Mouse (Mus musculus): Measurements from ENCODE around the gene Cib1.

Cib1 gene

DNA sequence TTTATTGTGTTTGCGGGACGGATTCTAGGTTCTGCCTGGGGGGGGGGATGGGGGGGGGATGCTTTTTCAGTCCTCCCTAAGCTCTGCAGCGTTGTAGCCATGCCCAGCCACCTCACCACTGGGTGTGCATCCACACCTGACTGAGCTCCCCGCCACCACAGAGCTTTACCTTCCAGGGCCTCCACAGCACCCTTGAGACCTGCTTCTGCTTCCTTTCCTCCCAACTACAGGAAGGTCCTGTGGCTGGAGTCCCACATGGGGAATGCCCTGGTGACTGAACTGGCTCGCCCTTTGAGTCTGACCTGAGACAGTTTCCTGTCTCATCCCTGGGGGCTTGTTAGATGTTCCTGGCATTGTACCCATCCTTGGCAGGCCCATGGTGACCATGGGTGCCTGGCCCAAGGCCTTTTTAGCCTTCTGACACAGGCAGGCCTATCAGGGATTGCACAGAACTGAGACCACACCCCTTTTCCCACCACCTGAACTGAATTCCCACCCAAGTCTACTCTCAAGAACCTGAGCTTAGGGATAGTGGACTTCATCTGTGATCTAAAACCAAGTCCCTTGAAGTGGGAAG is 31.6 kb downstream of the Cib1 start:
- in situ Hi-C loops (cut with MboI), result no loop called here

- in situ Hi-C loops (cut with MboI), result no loop called here
Observed at GRCm38 (mm10) chr7:80200588-80200945, 32.0 kb downstream of the Cib1 start.

- in situ Hi-C loops (cut with MboI), result no loop called here
Observed at GRCm38 (mm10) chr7:80199851-80200587, 32.6 kb downstream of the Cib1 start.

- in situ Hi-C loops (cut with MboI), result no loop called here
Observed at GRCm38 (mm10) chr7:80199286-80199685, 33.3 kb downstream of the Cib1 start.

DNA sequence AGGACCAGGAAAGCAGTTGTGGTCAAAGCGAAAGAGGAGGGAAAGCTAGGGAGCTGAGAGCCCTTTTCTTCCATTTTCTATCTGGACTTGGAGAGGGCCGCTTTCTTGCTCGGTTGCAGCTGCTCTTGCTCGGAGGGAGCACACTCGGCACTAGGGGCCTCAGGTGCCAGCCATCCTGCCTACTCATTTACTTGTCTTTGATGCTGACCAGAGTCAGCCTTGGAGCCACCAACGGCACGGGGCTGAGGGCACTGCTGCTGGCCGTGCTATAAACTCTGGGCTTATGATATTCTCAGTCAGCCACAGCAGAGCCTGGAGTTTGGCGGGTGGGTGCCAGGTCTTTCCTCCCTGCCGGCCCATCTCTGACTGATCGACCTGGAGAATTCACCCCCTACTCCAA is 33.8 kb downstream of the Cib1 start:
- in situ Hi-C loops (cut with MboI), result no loop called here

DNA sequence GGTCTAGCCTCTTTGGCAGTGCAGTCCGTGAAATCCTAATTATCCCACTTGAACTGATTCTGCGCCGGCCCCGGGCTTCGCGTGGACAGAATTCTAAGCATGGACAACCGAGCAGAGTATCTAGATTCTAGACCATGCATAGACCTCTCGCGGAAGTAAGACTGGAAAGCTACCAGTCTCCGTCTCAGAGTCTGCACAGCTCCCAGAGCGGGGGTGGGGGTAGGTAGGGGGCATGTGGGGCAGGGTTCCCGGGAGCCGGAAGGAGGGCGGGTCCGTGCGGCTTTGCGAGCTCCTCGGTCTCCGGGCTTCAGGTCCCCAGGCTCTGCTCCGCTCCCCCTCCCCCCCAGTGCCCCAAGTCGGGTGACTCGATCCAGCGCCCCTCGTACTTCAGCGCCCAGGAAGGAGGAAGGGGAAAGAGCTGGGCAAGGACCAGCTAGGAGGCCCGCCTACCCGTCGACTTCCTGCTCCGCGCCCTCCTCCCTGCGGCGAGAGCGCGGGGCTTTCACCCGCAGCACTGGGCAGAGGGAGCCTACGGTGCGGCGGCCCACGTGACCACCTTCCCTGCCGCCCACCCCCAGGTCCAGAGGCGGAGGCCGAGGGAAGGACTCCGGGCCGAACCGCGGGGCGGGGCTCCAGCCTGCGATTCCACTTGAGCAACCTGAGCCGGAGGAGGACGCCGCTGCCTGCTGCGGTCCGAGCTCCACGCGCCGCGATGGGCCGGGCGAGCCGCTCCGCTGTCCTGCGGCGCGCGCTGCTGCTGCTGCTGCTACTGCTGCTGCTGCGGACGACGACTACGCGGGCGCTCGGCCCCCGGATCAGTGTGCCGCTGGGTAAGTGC is 34.5 kb downstream of the Cib1 start:
- in situ Hi-C loops (cut with MboI), result no loop called here

- in situ Hi-C loops (cut with MboI), result no loop called here
Observed at GRCm38 (mm10) chr7:80197371-80197770, 35.2 kb downstream of the Cib1 start.

- in situ Hi-C loops (cut with MboI), result no loop called here
Observed at GRCm38 (mm10) chr7:80195576-80196263, 36.9 kb downstream of the Cib1 start.

DNA sequence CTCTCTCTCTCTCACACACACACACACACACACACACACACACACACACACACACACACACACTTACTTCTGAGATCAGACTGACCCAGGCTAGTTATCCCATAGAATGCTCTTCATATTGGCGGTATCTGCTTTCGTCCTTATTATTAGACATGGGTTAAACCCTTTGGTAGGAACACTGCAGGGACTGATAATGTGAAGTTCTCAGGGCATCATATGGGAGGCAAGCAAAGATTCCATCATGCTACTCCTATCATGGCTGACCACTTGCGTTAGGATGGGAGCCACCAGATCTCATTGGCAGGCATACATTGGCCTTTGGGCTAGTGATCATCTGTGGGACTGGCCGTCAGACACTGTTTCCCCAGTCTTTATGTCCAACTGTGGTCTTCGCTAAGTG is 37.5 kb downstream of the Cib1 start:
- in situ Hi-C loops (cut with MboI), result no loop called here

DNA sequence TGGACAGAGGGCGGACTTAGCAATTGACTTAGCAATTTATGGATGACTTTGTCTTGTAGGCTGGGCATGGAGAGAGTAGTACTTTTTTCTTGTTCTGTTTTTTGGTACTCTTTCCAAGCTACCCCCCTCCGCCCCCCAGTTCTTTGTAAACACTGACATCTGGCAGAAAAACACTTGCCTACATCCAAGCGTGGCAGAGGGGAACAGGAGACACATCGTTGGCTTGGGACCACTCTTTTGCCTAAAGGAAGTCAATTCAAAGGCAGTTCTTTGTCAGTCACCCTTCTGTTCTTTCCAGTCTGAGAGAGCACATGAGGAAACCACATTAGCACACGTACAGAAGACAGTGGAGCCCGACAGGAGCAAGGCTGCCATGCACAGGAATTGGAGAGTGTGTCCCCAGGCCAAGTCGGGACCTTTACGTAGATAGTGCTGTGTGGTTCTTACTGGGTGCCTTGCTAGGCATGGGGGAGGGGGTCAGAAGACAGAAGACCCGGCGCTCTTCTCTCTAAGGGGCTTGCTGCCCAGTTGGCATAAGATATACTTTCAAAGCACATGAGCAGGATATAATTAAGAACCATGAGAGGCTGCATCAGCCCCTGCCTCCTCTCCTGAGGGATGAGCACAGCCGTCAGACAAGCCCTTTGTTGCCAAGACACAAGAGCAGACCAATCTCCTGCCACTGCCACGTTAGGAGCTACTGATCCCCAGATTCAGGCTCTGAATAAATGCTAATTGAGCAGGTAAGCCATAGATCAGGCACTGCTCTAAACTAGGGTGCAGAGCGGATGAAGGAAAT is 38.5 kb downstream of the Cib1 start:
- in situ Hi-C loops (cut with MboI), result no loop called here

DNA sequence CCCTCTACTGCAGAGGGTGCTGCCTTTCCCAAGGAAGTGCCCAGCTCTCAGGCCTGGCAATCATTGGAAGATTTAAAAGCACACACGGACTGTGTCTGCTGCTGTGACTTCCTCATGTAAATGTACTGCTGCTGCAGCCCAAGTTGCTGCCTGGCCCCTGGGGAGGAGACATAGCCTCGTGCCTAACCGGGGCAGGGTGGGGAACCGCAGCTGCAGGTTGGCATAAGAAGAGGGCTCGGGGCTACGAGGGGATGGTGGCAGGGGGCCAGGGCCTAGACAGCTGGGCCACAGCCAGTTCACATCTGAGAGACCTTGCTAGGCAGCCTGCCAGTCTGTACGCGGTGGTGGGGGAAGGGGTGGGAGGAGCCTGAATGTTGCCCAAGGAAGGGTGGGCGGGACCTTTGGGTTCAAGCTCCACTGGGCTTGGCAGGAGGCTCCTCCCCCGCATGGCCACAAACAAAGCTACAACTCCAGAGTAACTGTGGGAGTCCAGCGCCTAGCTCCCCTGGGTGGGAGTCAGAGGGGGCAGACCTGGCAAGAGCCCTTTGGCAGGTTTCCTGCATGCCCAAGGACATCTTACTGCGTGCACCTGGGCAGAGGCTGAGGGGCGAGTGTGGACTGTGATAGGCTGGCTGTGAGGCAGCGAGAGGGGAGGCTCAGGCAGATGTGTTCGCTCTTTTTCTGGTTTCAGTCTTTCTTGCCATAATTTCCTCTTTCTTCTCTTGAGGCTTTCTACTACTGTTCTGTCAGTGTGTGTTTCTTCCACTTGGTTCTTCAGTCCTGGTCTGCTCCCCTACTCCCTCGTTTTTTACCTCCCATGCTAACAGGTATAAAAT is 40.2 kb downstream of the Cib1 start:
- in situ Hi-C loops (cut with MboI), result no loop called here

DNA sequence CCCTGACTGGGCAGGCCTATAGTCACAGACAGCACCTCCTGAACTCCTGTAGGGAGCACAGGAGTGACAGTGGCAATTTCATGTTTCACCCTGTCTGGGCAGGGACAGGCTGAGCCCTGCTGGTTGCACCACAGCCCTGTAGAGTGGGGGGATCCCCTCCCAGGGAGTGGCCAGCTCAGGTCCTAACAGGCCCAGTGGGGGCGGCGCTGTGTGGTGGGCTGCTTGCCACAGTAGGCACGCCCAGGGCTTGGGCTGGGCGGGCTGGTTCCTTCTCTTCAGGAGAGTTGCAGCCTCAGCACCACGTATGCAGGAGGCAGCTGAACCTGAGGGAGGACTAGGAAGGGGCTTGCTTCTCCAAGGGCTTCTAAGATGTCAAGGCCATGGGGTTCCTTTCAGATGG is 41.2 kb downstream of the Cib1 start:
- in situ Hi-C loops (cut with MboI), result no loop called here

GRCm38 (mm10) chr7:80189147-80189933 is 43.3 kb downstream of the Cib1 start:
- in situ Hi-C loops (cut with MboI), result no loop called here

- in situ Hi-C loops (cut with MboI), result no loop called here
Observed at GRCm38 (mm10) chr7:80188579-80189125, 44.0 kb downstream of the Cib1 start.

DNA sequence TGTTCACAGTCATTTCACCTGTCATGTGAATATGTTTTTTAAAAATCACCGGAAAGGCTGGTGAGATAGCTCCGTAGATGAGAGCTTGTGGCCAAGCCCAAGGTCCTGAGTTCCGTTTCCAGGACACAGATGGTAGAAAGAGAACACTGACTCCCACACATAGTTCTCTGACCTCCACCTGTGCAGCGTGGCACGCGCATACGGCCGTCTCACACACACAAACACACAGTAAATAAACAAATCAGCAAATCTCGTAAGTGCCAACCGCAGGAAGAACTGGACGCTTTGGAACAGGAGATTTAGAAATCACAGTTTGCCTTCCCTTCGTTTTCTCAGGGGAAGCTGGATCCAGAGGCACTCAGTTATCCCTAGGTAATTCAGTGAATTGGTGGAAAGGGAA is 45.1 kb downstream of the Cib1 start:
- in situ Hi-C loops (cut with MboI), result no loop called here

DNA sequence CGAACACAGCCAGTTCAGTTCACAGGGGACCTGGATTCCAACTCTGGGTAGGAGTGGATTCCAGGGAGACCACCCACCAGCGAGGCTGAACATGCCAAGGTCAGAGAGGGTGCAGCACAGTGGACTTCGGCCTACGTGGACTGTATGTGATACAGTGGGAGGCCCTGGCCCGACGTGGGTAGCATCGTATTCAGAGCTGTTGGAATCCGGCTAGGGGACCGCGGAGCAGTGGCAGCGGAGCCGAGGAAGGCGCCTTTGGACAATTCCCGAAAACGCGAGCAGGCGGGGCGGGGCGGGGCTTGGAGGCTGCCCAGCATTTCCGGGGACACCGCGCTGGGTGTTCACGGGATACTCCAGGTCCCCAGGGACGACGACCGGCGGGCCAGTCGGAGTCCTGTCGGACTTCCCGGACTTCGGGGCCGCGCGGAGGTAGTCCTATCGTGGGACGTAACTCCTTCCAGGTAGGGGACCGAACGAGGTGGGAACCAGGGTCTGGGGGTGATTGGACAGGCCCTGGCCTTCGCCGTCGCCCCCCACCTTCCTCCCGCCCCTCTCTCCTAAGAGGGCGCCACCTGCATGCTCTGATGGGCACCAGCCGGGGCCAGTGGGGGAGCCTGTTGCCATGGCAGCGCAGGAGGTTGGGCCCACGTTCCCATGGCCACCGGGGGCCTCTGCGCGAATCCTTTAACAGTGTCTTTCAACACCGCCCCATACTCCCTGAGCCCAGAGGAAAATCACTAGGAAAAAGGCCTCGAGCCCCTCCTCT is 45.9 kb downstream of the Cib1 start, which contains the start of gene Sema4b:
Sema4b (plus strand) TSS at position 311 of the 766 bp plus-strand sequence.
- in situ Hi-C loops (cut with MboI), result no loop called here

DNA sequence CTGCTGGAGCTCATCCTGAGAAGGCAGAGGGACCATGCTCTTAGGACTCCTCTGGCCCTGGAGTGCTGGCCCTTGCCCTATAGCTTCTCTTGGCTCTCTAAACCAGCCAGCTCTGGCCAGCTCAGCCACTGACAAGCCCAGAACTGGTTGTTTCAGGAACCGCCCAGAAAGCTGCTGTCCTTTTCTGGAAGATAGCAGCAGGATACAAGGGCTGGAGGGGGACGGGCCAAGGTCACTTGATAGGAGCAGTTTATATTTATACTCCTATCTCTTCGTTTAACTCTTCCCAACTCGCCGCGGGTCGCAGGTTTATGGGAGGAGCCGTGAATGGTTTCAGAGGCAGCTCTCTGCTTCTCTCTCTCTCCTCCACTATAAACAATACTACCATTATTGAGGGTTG is 46.6 kb downstream of the Cib1 start:
- in situ Hi-C loops (cut with MboI), result no loop called here

DNA sequence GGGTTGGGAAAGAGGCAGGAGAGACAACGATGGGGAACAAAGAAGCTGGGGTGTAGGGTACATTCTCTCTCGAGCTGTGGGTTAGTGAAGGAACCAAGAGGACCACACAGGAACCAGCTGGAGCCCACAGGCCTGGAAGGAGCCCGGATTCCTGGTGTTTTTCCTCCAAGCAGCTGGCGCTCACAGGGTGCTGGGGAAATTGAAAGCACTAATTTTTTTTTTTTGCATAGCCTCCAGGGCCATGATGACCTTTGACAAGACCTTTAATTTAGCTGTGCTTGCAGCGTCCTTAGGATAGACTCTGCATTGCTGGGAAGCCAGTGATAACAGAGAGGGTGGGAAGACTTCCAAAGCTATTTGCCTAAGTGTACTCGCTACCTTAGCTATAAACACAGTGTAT is 47.6 kb downstream of the Cib1 start:
- in situ Hi-C loops (cut with MboI), result no loop called here

DNA sequence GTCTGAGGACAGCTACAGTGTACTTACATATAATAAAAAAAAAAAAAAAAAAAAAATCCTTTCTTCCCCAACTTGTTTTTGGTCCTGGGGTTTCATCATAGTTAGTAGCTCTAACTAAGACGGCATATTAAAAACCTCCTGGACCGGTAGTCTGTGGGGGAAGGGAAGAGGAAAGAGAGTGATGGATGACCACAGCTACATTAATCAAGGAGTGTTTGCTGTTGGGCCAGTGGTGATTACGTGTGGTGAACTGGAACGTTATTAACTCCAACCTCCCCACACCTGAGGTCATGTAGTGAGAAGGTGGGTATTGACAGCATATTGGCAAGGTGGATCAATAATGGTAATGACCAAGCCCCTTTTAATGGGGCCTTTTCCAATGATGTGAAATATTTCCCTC is 48.1 kb downstream of the Cib1 start:
- in situ Hi-C loops (cut with MboI), result no loop called here

All from mature B cell (primary cell).